Mouse (Mus musculus) monocyte, adult 5-6 weeks (primary cell): Measurements from ENCODE around the gene Tpp2. TPM values are rescaled to one million over a fixed set of nuclear protein-coding genes. Genes with fewer than 3 reads are reported as not detected.

ENCODE experiments used
- ATAC-seq: fragments of 153-309, 156-312 bp; replicated peaks from 2 replicates; pipeline ENCODE4 v1.8.0; 2017; ENCODE audit warnings: mild to moderate bottlenecking; ENCODE audit not compliant: low TSS enrichment, insufficient number of reproducible peaks, severe bottlenecking, poor library complexity, low FRiP score
- total RNA-seq: library from RNA; stranded (forward); fragments of 200-1000, 200-491, 200-594 nt; gene quantifications from 3 replicates; pipeline ENCODE4 v1.2.3, GENCODE M21; 2017

The Tpp2 gene
- 149 to 236 TPM (median 155 TPM) in 3 replicates for total RNA-seq

- ATAC-seq: peak; percentile 99
Observed at GRCm38 (mm10) chr1:43933488-43934415, at the start of gene Tpp2. Gene Tpp2, plus strand, starts transcription at chr1:43933647.

GRCm38 (mm10) chr1:43888358-43888757 lies 45.1 kb upstream of the Tpp2 start:
- ATAC-seq: peak; percentile 68

- no peak for ATAC-seq
Observed at GRCm38 (mm10) chr1:43895742-43896141, 37.7 kb upstream of the Tpp2 start.

- ATAC-seq: no peak
Observed at GRCm38 (mm10) chr1:43897131-43897530, 36.3 kb upstream of the Tpp2 start.

GRCm38 (mm10) chr1:43897987-43898386 lies 35.5 kb upstream of the Tpp2 start:
- no peak for ATAC-seq

GRCm38 (mm10) chr1:43898991-43899714 lies 34.3 kb upstream of the Tpp2 start:
- peak; percentile 49 for ATAC-seq

GRCm38 (mm10) chr1:43902417-43902816 lies 31.0 kb upstream of the Tpp2 start:
- no peak for ATAC-seq

GRCm38 (mm10) chr1:43902855-43903254 lies 30.6 kb upstream of the Tpp2 start:
- peak; percentile 40 for ATAC-seq

- no peak for ATAC-seq
Observed at GRCm38 (mm10) chr1:43915428-43915827, 18.0 kb upstream of the Tpp2 start.

- peak; percentile 55 for ATAC-seq
Observed at GRCm38 (mm10) chr1:43916854-43917253, 16.6 kb upstream of the Tpp2 start.

- ATAC-seq: 0 out of 2 replicates have a peak, but pooled peaks have one; percentile 3
Observed at GRCm38 (mm10) chr1:43934416-43934810, 966 bp downstream of the Tpp2 start.

GRCm38 (mm10) chr1:43939310-43939709 lies 5.9 kb downstream of the Tpp2 start:
- peak; percentile 68 for ATAC-seq

GRCm38 (mm10) chr1:43941476-43942217 lies 8.2 kb downstream of the Tpp2 start:
- ATAC-seq: no peak

- ATAC-seq: no peak
Observed at GRCm38 (mm10) chr1:43942814-43943213, 9.4 kb downstream of the Tpp2 start.

GRCm38 (mm10) chr1:43953679-43954078 lies 20.2 kb downstream of the Tpp2 start:
- no peak for ATAC-seq

GRCm38 (mm10) chr1:43964381-43964780 lies 30.9 kb downstream of the Tpp2 start:
- ATAC-seq: no peak

- ATAC-seq: no peak
Observed at GRCm38 (mm10) chr1:43966756-43967155, 33.3 kb downstream of the Tpp2 start.

GRCm38 (mm10) chr1:43969361-43969760 lies 35.9 kb downstream of the Tpp2 start:
- ATAC-seq: no peak

- no peak for ATAC-seq
Observed at GRCm38 (mm10) chr1:43971089-43971488, 37.6 kb downstream of the Tpp2 start.
